Mouse (Mus musculus) left cerebral cortex, postnatal 36 days (tissue): ENCODE results near the gene App. TPM values are rescaled to one million over a fixed set of nuclear protein-coding genes. Genes with fewer than 3 reads are reported as not detected.

ENCODE experiments used
- DNase-seq, 2 experiments: peaks; one replicate each; pipeline ENCODE4 v3.0.0; 2021 to 2022; ENCODE audit warnings: low spot score in 2 of 2, mixed read lengths in 1 of 2
- intact Hi-C: fragments of 180-260 bp; cut with DNase I; formaldehyde crosslinking; loops from one replicate; pipeline ENCODE4 v1.15.1; 2025
- total RNA-seq, 2 experiments: library from RNA; stranded (reverse); gene quantifications; 2 replicates each; pipeline ENCODE4 v1.2.3; 2021

The App gene
- total RNA-seq, 2 experiments from 2014 or later = 1,397 to 1,549 TPM

- no peak for DNase-seq
Observed at GRCm38 (mm10) chr16:84995441-84995867, 178.1 kb downstream of the App start.

GRCm38 (mm10) chr16:84992888-84993287 is 180.7 kb downstream of the App start:
- intact Hi-C loops = no loop called here
- no peak for DNase-seq

More at GRCm38 (mm10) chr16:84995441-84995867, 178.1 kb downstream of the App start:
- intact Hi-C loops = no loop called here

GRCm38 (mm10) chr16:84991011-84991410 is 182.6 kb downstream of the App start:
- no peak for DNase-seq
- intact Hi-C loops = no loop called here

GRCm38 (mm10) chr16:84989938-84990337 is 183.6 kb downstream of the App start:
- no peak for DNase-seq
- intact Hi-C loops = no loop called here

- intact Hi-C loops = no loop called here
- DNase-seq = no peak
Observed at GRCm38 (mm10) chr16:84989476-84989875, 184.1 kb downstream of the App start.

GRCm38 (mm10) chr16:84987724-84988287 is 185.8 kb downstream of the App start:
- intact Hi-C loops = no loop called here
- no peak for DNase-seq

GRCm38 (mm10) chr16:84986016-84986631 is 187.4 kb downstream of the App start:
- intact Hi-C loops = no loop called here
- no peak for DNase-seq

- intact Hi-C loops = no loop called here
- no peak for DNase-seq
Observed at GRCm38 (mm10) chr16:84985340-84985739, 188.2 kb downstream of the App start.

- DNase-seq = no peak
- intact Hi-C loops = no loop called here
Observed at GRCm38 (mm10) chr16:84983428-84983827, 190.1 kb downstream of the App start.

GRCm38 (mm10) chr16:84982589-84982988 is 191.0 kb downstream of the App start:
- intact Hi-C loops = no loop called here
- DNase-seq = no peak

- intact Hi-C loops = no loop called here
- no peak for DNase-seq
Observed at GRCm38 (mm10) chr16:84978589-84978988, 195.0 kb downstream of the App start.

- intact Hi-C loops = no loop called here
- DNase-seq = no peak
Observed at GRCm38 (mm10) chr16:84974176-84974518, 199.4 kb downstream of the App start.

- no peak for DNase-seq
- intact Hi-C loops = no loop called here
Observed at GRCm38 (mm10) chr16:84973446-84974175, 200.0 kb downstream of the App start.

- no peak for DNase-seq
- intact Hi-C loops = no loop called here
Observed at GRCm38 (mm10) chr16:84971535-84972330, 201.8 kb downstream of the App start.

- DNase-seq = no peak
- intact Hi-C loops = loop anchor here (5.0 kb wide), 1 partner anchor 33 kb away; no protein-coding TSS in a partner anchor
Observed at GRCm38 (mm10) chr16:84969026-84969425, 204.5 kb downstream of the App start.

- intact Hi-C loops = loop anchor here (5.0 kb wide), 1 partner anchor 35 kb away; no protein-coding TSS in a partner anchor
- no peak for DNase-seq
Observed at GRCm38 (mm10) chr16:84966983-84967382, 206.6 kb downstream of the App start.

GRCm38 (mm10) chr16:84966096-84966495 is 207.5 kb downstream of the App start:
- intact Hi-C loops = loop anchor here (5.0 kb wide), 1 partner anchor 36 kb away; no protein-coding TSS in a partner anchor
- DNase-seq = no peak

GRCm38 (mm10) chr16:84963960-84964359 is 209.6 kb downstream of the App start:
- DNase-seq = no peak
- intact Hi-C loops = no loop called here

GRCm38 (mm10) chr16:84963527-84963926 is 210.0 kb downstream of the App start:
- no peak for DNase-seq
- intact Hi-C loops = no loop called here

- intact Hi-C loops = loop anchor here (5.0 kb wide), 2 partner anchors 215 to 720 kb away; partner anchors contain the start of gene App
Observed at GRCm38 (mm10) chr16:84957253-84957652, 216.3 kb downstream of the App start.

More at GRCm38 (mm10) chr16:84957253-84957652, 216.3 kb downstream of the App start:
- no peak for DNase-seq
